Comparison of ENCODE assay signal across 8 mouse cellular contexts in the genomic region with DNA sequence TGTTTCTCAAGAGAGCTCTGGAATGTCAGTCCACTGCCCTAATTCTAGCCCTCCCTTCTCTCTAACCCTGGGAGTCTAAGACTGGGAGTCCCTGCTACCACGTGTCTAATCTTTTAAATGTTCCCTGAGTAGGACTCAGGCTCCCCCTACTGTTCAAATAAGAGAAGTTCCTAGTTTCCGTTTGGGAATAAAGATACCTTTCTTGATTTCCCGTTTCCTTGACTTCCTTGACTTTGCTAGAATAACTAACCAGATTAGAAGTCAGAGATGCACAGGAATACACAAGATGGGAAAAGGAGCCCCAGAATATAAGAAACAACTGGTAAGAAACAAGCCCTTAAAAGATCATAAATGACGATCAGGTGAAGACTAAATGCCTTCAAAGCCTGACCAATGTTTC. TPM values are rescaled to one million over a fixed set of nuclear protein-coding genes. Genes with fewer than 3 reads are reported as not detected.
DNase-seq lines count a peak whose midpoint lies in the region; ATAC-seq and TF ChIP-seq lines count a peak whose summit lies in the region.

No protein-coding gene starts in this region.

- H3K79me3 ChIP-seq in C2C12 (ENCODE audit: low read depth), result peaks cover 17% of the 10 kb centered on the region

- DNase-seq in adrenal gland, postnatal 14 days, result peak; percentile 40
- no peak for DNase-seq in adrenal gland, adult 8-10 months
- peak; percentile 82 for DNase-seq in embryonic facial prominence, embryonic 11.5 days (ENCODE audit: low spot score)
- peak; percentile 89 for DNase-seq in midbrain, embryonic 11.5 days (ENCODE audit: low spot score, missing footprints)
- DNase-seq in left cerebral cortex, postnatal 10 days (ENCODE audit: extremely low spot score in 1 of 2, low spot score in 2 of 2), result no peak

- H3K36me3 ChIP-seq in C2C12 (ENCODE audit: control insufficient read depth, insufficient read depth), result peaks cover 39% of the 10 kb centered on the region
- peaks cover 12% of the 10 kb centered on the region for H3K36me3 ChIP-seq in embryonic facial prominence, embryonic 11.5 days (replicated peaks; ENCODE audit: control insufficient read depth, insufficient read depth, low read depth, low read length)
- H3K36me3 ChIP-seq in hindbrain, embryonic 15.5 days, result peaks cover 35% of the 10 kb centered on the region
- H3K36me3 ChIP-seq in midbrain, embryonic 11.5 days (ENCODE audit: control insufficient read depth, insufficient read depth, low read length), result peaks cover 23% of the 10 kb centered on the region

- H3K4me1 ChIP-seq in embryonic facial prominence, embryonic 11.5 days (ENCODE audit: control insufficient read depth, insufficient read depth, low read length), result no peaks in the 10 kb centered on the region
- H3K4me1 ChIP-seq in hindbrain, embryonic 15.5 days (replicated peaks), result peaks cover 17% of the 10 kb centered on the region
- peaks cover 9% of the 10 kb centered on the region for H3K4me1 ChIP-seq in midbrain, embryonic 11.5 days (ENCODE audit: control insufficient read depth, insufficient read depth, low read length)

- H3K27me3 ChIP-seq in C2C12 (ENCODE audit: control insufficient read depth, insufficient read depth, insufficient read length), result no peaks in the 10 kb centered on the region
- no peaks in the 10 kb centered on the region for H3K27me3 ChIP-seq in embryonic facial prominence, embryonic 11.5 days (ENCODE audit: control insufficient read depth, insufficient read depth, low read length)
- no peaks in the 10 kb centered on the region for H3K27me3 ChIP-seq in hindbrain, embryonic 15.5 days
- no peaks in the 10 kb centered on the region for H3K27me3 ChIP-seq in midbrain, embryonic 11.5 days (ENCODE audit: control insufficient read depth, insufficient read depth, low read length)

- intact Hi-C loops in left cerebral cortex, postnatal 10 days (cut with DNase I), result loop anchor here (5.0 kb wide), 1 partner anchor 54 kb away; a partner anchor contains a TSS

- H3K79me2 ChIP-seq in C2C12 (ENCODE audit: control insufficient read depth, insufficient read depth), result peaks cover 50% of the 10 kb centered on the region

- ATAC-seq in embryonic facial prominence, embryonic 11.5 days (replicated peaks; ENCODE audit: insufficient number of reproducible peaks, low FRiP score, low TSS enrichment, low read depth), result no peak
- no peak for ATAC-seq in hindbrain, embryonic 15.5 days (ENCODE audit: low FRiP score, low read depth)
- ATAC-seq in midbrain, embryonic 11.5 days (ENCODE audit: low FRiP score), result no peak
- ATAC-seq in inflammation-experienced regulatory T-cells, adult 6 months, result no peak

- H3K4me3 ChIP-seq in C2C12 (ENCODE audit: insufficient read depth, poor library complexity, severe bottlenecking), result peak overlapping the region; percentile 85
- peak overlapping the region; percentile 74; the same call in 1 of the 2 replicates for H3K4me3 ChIP-seq in embryonic facial prominence, embryonic 11.5 days (ENCODE audit: low read depth, low read length)
- H3K4me3 ChIP-seq in hindbrain, embryonic 15.5 days, result peak overlapping the region; percentile 64
- H3K4me3 ChIP-seq in midbrain, embryonic 11.5 days (ENCODE audit: low read depth, low read length), result peak overlapping the region; percentile 76

- no peak overlapping the region for H3K9ac ChIP-seq in embryonic facial prominence, embryonic 11.5 days (replicated peaks; ENCODE audit: low read length)
- H3K9ac ChIP-seq in hindbrain, embryonic 15.5 days, result peak overlapping the region; percentile 61
- peak overlapping the region; percentile 77 for H3K9ac ChIP-seq in midbrain, embryonic 11.5 days (ENCODE audit: low read length)

- H3K4me2 ChIP-seq in embryonic facial prominence, embryonic 11.5 days (ENCODE audit: low read depth, low read length), result peak overlapping the region; percentile 68
- peak overlapping the region; percentile 89 for H3K4me2 ChIP-seq in hindbrain, embryonic 15.5 days
- peak overlapping the region; percentile 84 for H3K4me2 ChIP-seq in midbrain, embryonic 11.5 days

- H3K9me3 ChIP-seq in embryonic facial prominence, embryonic 11.5 days (replicated peaks; ENCODE audit: control insufficient read depth, low read length), result no peaks in the 10 kb centered on the region
- H3K9me3 ChIP-seq in hindbrain, embryonic 15.5 days, result no peaks in the 10 kb centered on the region
- H3K9me3 ChIP-seq in midbrain, embryonic 11.5 days (ENCODE audit: control insufficient read depth, low read length), result no peaks in the 10 kb centered on the region

- 14% methylated on average over 4 of the region's 4 CpGs for WGBS in embryonic facial prominence, embryonic 11.5 days
- 12% methylated on average over 4 of the region's 4 CpGs for WGBS in hindbrain, embryonic 15.5 days
- WGBS in midbrain, embryonic 11.5 days, result 19% methylated on average over 4 of the region's 4 CpGs

- TF ChIP-seq CTCF in C2C12 (IDR thresholded peaks at IDR 0.05; ENCODE audit: control insufficient read depth, insufficient read depth, insufficient read length), result no peak

- no peak overlapping the region for H3K27ac ChIP-seq in embryonic facial prominence, embryonic 11.5 days (replicated peaks; ENCODE audit: low read depth, low read length)
- H3K27ac ChIP-seq in hindbrain, embryonic 15.5 days (replicated peaks), result peak overlapping the region; percentile 97
- no peak overlapping the region for H3K27ac ChIP-seq in midbrain, embryonic 11.5 days (ENCODE audit: low read depth, low read length)

- peak overlapping the region; percentile 73 for H3ac ChIP-seq in C2C12 (ENCODE audit: control insufficient read depth, insufficient read length, low read depth)

TF ChIP-seq in C2C12, 6 proteins besides CTCF, POLR2A, EP300 and RAD21:
- TF ChIP-seq USF1 (IDR thresholded peaks at IDR 0.05; ENCODE audit: low read depth), result peak; percentile 90
- no peak for TF ChIP-seq CEBPB (IDR thresholded peaks at IDR 0.05; ENCODE audit: low read depth)
- TF ChIP-seq MAX (IDR thresholded peaks at IDR 0.05), result peak; percentile 95

RNA-seq across cellular contexts. Expression of a gene that starts 1.2 kb away (rescaled TPM):
- 12.6 and 13.5 TPM in 2 replicates for total RNA-seq in adrenal gland, postnatal 14 days (2021)
- 10 to 100 TPM; 12.9 to 15.0 (median 13.6) TPM for total RNA-seq in adrenal gland, adult 8-10 months (2022)
- polyA plus RNA-seq in C2C12 (2012; fragmentation: generic; extraction: Trizol), result 13.0 TPM
- 13.6 and 15.0 TPM in 2 replicates for polyA plus RNA-seq in embryonic facial prominence, embryonic 11.5 days (2014; fragmentation: Nextera tagmentation; extraction: Ambion mirVana)
- 18.2 and 20.0 TPM in 2 replicates for polyA plus RNA-seq in hindbrain, embryonic 15.5 days (2015; fragmentation: Nextera tagmentation; extraction: Ambion mirVana)
- polyA plus RNA-seq in midbrain, embryonic 11.5 days (2014; fragmentation: Nextera tagmentation; extraction: Ambion mirVana), result 16.0 and 19.0 TPM in 2 replicates
- 1 to 10 TPM; 5.6 to 9.2 (median 6.0) TPM for polyA plus RNA-seq in inflammation-experienced regulatory T-cells, adult 6 months (2017; shearing (Covaris generic))
- total RNA-seq in left cerebral cortex, postnatal 10 days (2021), result 10 to 100 TPM; 10.8 to 10.9 TPM

RNA-seq across cellular contexts. Expression of a gene that starts 2.7 kb away (rescaled TPM):
- 2,356 and 2,777 TPM in 2 replicates for total RNA-seq in adrenal gland, postnatal 14 days (2021)
- 1,000 to 10,000 TPM; 2,263 to 2,673 (median 2,524) TPM for total RNA-seq in adrenal gland, adult 8-10 months (2022)
- 13,760 TPM for polyA plus RNA-seq in C2C12 (2012; fragmentation: generic; extraction: Trizol)
- polyA plus RNA-seq in embryonic facial prominence, embryonic 11.5 days (2014; fragmentation: Nextera tagmentation; extraction: Ambion mirVana), result 3,098 and 3,409 TPM in 2 replicates
- 2,263 and 2,497 TPM in 2 replicates for polyA plus RNA-seq in hindbrain, embryonic 15.5 days (2015; fragmentation: Nextera tagmentation; extraction: Ambion mirVana)
- 2,670 and 2,991 TPM in 2 replicates for polyA plus RNA-seq in midbrain, embryonic 11.5 days (2014; fragmentation: Nextera tagmentation; extraction: Ambion mirVana)
- 1,000 to 10,000 TPM; 5,582 to 7,160 (median 6,033) TPM for polyA plus RNA-seq in inflammation-experienced regulatory T-cells, adult 6 months (2017; shearing (Covaris generic))
- total RNA-seq in left cerebral cortex, postnatal 10 days (2021), result 1,000 to 10,000 TPM; 2,483 to 2,553 TPM

RNA-seq across cellular contexts. Expression of a gene that starts 19.4 kb away (rescaled TPM):
- total RNA-seq in adrenal gland, postnatal 14 days (2021), result 93.5 and 107 TPM in 2 replicates
- total RNA-seq in adrenal gland, adult 8-10 months (2022), result 10 to 100 TPM; 67.4 to 77.6 (median 70.5) TPM
- 232 TPM for polyA plus RNA-seq in C2C12 (2012; fragmentation: generic; extraction: Trizol)
- polyA plus RNA-seq in embryonic facial prominence, embryonic 11.5 days (2014; fragmentation: Nextera tagmentation; extraction: Ambion mirVana), result 268 and 270 TPM in 2 replicates
- polyA plus RNA-seq in hindbrain, embryonic 15.5 days (2015; fragmentation: Nextera tagmentation; extraction: Ambion mirVana), result 125 and 127 TPM in 2 replicates
- 241 and 249 TPM in 2 replicates for polyA plus RNA-seq in midbrain, embryonic 11.5 days (2014; fragmentation: Nextera tagmentation; extraction: Ambion mirVana)
- 100 to 1,000 TPM; 110 to 145 (median 137) TPM for polyA plus RNA-seq in inflammation-experienced regulatory T-cells, adult 6 months (2017; shearing (Covaris generic))
- total RNA-seq in left cerebral cortex, postnatal 10 days (2021), result 10 to 100 TPM; 80.0 to 83.7 TPM

RNA-seq across cellular contexts. Expression of a gene that starts 20.7 kb away (rescaled TPM):
- total RNA-seq in adrenal gland, postnatal 14 days (2021), result 28.5 and 36.9 TPM in 2 replicates
- total RNA-seq in adrenal gland, adult 8-10 months (2022), result 10 to 100 TPM; 22.8 to 44.9 (median 33.2) TPM
- 120 TPM for polyA plus RNA-seq in C2C12 (2012; fragmentation: generic; extraction: Trizol)
- polyA plus RNA-seq in embryonic facial prominence, embryonic 11.5 days (2014; fragmentation: Nextera tagmentation; extraction: Ambion mirVana), result 12.5 and 15.8 TPM in 2 replicates
- polyA plus RNA-seq in hindbrain, embryonic 15.5 days (2015; fragmentation: Nextera tagmentation; extraction: Ambion mirVana), result 14.2 and 14.8 TPM in 2 replicates
- polyA plus RNA-seq in midbrain, embryonic 11.5 days (2014; fragmentation: Nextera tagmentation; extraction: Ambion mirVana), result 15.6 and 18.1 TPM in 2 replicates
- polyA plus RNA-seq in inflammation-experienced regulatory T-cells, adult 6 months (2017; shearing (Covaris generic)), result 10 to 100 TPM; 68.4 to 89.7 (median 70.4) TPM
- total RNA-seq in left cerebral cortex, postnatal 10 days (2021), result 1 to 10 TPM; 8.9 to 9.3 TPM

RNA-seq across cellular contexts. Expression of a gene that starts 43.1 kb away (rescaled TPM):
- total RNA-seq in adrenal gland, postnatal 14 days (2021), result 4.4 and 9.1 TPM in 2 replicates
- 1 to 10 TPM; 2.5 to 5.8 (median 4.6) TPM for total RNA-seq in adrenal gland, adult 8-10 months (2022)
- polyA plus RNA-seq in C2C12 (2012; fragmentation: generic; extraction: Trizol), result 0.28 TPM
- 10.2 and 10.6 TPM in 2 replicates for polyA plus RNA-seq in embryonic facial prominence, embryonic 11.5 days (2014; fragmentation: Nextera tagmentation; extraction: Ambion mirVana)
- 1.2 and 2.1 TPM in 2 replicates for polyA plus RNA-seq in hindbrain, embryonic 15.5 days (2015; fragmentation: Nextera tagmentation; extraction: Ambion mirVana)
- polyA plus RNA-seq in midbrain, embryonic 11.5 days (2014; fragmentation: Nextera tagmentation; extraction: Ambion mirVana), result 0.49 and 0.77 TPM in 2 replicates
- 1 to 10 TPM; 2.6 to 9.3 (median 3.9) TPM for polyA plus RNA-seq in inflammation-experienced regulatory T-cells, adult 6 months (2017; shearing (Covaris generic))
- total RNA-seq in left cerebral cortex, postnatal 10 days (2021), result 1 to 10 TPM; 1.1 to 2.2 TPM

Comparison
In these comparisons a context has a peak if more than half of its experiments do, and no peak if none do; other contexts are left out.
1. DNase-seq: peak in adrenal gland, postnatal 14 days (single experiment), embryonic facial prominence, embryonic 11.5 days (single experiment) and midbrain, embryonic 11.5 days (single experiment); none in adrenal gland, adult 8-10 months (single experiment) and left cerebral cortex, postnatal 10 days (0 of 2).
2. Peak in every context shown above with its lines, with median percentiles within 50 percentile points of each other: H3K4me3 ChIP-seq and H3K4me2 ChIP-seq.